Mouse (Mus musculus): Measurements from ENCODE around the gene Trpm8.

The Trpm8 gene

DNA sequence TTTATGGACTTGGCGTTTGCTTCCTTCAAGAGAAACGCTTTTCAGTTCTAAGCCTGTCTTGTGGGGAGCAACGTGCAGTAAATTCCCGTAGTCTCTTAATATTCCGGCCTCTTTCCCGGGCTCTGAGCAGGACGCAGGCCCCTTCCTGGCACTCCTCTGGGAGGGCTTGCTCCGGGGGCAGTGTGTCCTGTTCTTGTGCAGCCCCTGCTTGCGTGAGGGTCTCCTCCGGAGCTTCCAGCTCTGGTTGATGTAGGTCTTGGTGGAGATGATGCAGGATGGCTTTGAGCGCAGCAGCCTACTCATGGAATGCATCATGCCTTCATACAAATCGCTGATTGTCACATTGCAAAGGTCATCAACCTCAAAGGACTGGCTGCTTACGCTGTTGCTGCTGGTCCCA is 11.3 kb upstream of the Trpm8 start:
- no peak for DNase-seq

DNA sequence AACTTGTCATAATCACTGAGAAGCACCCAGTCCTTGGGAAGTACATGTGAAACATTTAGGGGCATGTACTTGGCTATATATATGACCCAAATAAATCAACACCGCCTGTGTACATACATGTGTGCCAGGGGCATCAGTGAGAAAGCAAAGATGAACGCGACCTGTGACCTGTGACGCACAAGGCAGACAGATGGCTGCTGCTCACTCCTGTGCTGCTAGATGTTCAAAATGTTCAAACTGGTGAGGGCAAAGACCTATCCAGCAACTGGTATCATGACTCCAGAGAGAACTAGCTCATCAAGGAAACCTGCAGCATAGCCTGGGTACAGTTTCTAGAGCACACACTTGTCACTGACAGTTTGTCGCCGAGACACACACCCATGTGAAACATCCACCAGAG is 10.0 kb upstream of the Trpm8 start:
- no peak for DNase-seq

DNA sequence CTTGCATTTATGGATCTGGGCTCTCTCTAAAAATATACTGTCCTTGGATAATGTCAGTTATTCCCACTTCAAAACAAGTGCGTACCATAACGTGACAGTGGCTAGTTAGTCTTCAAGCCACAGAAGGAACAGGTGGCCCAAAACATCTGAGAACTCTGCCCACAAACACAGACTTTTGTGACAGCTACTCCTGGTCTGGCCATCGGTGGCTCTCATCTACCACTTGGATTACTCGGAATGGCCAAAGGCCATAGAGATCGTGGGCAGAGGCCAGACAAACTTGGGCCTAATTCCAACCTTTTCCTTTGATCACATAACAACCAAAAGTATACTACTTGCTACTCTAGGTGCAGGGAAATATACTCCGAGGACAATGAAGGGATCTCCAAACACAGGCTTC is 9.4 kb upstream of the Trpm8 start:
- no peak for DNase-seq

DNA sequence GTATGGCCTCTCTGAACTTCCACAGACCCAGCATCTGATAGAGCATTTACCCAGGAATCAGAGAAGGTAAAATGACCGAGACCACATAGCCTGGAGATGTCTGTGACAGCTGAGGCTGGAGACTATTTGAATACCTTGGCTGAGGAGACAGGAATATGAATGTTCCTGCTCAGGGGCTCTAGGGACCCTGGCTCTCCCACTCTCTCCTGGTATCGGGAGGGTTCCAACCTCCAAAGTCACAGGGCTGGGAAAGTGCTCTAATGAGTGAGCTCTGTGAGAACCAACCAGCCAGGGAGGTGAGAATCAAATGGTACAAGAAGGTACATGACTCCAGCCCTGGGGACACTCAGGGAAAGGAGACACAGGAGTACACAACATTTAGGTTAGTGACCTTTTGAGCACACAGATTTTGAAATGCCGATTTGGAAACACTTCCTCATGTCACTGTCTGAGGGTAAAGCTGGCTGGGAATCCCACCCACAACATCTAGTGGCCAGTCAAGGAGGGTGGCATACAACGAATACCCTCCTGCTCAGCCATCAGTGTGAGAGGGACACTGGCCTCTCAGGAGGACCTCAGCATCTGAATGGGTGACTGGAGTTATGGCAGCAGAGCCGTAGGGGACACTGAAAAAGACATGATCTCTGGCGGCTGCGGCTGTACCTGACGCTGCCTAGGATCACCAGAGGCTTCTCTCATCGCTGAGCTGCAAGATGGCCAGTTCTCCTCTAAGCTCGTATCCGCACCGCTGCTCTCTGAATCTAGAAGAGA is 7.7 kb upstream of the Trpm8 start:
- no peak for DNase-seq

DNA sequence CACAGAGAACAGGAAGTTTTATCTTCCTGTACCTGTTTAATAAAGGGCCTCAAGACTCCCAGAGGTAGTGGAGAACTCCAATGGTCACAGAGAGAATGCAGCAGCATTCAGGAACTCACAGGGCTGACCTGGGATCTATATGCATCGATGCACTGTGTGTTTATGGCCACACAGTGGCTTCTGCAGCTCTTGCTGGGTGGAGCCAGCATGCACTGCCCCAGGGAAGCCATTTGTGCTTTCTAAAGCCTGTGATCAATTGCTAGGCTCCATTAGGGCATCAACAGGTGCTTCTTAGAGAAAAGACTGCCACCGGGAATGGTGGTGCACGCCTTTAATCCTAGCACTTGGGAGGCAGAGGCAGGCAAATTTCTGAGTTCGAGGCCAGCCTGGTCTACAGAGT is 4.6 kb upstream of the Trpm8 start:
- no peak for DNase-seq

DNA sequence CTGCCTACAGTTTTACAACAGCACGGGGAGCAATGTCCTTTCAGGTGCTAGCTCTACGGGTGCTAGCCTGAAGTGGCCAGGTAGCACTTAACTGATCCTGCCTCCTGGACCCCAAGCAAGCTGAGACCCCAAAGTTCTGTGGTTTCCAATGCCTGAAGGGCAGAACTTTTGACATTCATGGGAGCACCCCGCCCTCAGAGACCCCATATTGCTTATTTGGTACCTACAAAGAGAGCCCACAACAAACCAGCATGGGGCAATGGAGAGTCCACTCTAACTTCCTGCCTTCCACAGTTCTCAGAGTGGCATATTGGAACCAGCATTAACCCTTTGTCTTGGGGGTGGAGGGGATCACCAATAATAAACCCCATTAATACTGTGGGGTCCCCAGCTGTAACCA is 4.1 kb upstream of the Trpm8 start:
- no peak for DNase-seq

DNA sequence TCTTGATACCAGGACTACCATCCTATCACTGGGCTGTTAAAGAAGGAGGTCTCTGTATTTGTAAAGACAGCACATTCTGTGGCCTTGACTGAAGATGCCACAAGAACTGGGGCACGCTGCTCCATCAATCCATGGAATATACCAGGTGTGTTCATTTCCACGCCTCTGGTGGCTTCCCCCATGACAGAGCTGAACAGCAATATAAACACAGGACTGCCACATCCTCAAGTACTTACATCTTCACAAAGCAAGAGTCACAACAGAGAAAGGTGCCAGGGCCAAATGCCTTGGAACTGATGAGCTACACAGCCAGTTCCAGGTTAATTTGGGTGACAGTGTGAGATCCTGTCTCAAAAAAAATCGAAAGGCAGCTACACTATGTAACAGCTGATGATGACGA is 3.6 kb upstream of the Trpm8 start:
- no peak for DNase-seq

DNA sequence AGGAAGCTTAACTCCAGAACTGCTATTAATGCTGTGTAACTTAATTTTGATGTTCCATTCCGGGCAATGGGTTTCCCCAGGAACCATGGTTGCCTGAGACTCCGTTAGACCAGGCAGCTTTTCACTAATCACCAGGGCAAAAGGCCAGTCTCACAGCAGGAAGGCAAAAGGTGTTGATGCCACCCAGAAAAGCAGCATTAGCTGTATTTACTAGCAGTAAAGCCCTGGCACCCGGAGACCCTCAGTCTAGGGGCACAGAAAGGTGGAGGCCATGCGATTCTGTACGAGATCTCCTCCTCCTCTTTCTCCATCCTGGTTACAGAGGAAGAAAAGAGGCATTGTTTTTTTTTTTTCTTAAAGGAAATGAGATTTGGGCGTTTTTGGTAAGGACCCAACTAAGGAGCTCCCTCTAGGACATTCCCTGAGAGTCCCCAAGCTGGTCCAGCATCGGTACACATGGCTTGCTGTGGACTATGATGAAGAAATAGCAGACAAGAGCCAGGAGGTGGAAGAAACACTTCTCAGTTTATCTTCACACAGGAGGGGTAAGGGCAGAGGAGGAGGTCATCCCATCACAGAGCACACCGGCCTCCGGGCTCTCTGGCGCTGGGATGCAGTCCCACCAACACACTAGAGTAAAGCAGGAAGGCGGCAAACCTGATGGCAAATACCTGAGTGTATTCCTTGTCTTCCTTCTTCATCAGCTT is 2.9 kb upstream of the Trpm8 start:
- DNase-seq = peak in 1 of 2 experiments; percentile 5

DNA sequence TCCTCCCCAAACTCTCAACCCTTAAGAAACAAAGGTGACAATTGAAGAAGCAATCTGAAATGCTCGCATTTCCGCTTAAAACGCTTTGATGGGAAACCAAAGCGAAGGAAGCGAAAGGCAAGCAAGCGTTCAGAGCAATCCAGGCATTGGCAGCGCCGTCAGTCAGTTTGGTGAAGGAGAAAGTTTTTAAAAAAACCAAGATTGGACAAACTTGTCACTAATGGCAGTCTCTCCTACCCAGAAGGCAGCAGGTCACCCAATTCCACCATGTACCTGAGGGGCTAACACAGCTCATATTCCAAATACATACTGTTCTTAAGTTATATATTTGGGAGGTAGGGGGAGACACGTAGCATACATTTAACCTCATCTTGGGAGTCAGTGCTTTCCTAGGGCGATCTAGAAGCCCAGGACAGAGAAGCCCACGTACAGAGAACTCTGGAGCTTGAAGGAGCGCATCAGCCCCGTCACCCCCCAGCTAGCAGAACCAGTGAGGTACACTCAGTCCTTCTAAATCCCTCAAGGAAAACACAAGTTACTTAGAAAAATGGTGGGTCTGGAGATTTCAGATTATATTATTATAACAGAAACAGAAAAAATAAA is 2.3 kb upstream of the Trpm8 start:
- DNase-seq = no peak

DNA sequence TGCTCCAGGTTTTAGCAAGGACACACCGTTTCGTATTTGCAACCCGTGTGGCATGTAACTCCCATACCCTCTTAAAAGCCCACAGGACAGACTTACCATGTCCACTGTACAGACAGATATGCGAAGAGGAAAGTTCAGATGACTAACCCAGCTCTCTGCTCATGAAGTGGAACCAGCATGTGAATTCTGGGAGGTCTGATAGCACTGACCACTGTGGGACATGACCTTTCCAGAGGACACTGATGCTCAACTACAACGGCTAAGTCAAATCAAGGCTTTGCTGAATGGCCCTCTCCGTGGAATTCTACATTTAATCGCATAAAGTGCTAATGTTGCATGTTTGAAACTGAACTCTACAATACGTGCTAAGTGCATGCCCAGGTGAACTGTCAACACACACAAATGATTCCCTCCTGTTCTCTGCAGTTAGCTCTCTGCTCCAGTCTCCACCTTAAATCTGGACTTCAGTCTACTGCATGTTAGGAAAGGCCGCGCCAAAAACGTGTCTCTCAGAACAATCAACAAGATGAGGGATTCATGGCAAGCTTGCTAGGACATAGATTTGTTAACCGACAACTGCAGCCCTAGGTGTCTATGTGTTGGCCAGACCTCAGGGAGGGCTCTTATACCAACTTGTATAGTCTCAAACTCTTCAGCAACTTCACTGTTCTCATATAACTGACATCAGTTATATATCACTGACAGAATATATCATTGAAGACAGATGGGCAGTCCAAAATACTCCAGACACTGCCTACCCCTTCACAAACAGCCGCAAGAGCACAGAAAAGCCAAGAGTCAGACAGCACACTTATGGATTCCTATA is 1.6 kb upstream of the Trpm8 start:
- DNase-seq = peak in 1 of 2 experiments; percentile 10

DNA sequence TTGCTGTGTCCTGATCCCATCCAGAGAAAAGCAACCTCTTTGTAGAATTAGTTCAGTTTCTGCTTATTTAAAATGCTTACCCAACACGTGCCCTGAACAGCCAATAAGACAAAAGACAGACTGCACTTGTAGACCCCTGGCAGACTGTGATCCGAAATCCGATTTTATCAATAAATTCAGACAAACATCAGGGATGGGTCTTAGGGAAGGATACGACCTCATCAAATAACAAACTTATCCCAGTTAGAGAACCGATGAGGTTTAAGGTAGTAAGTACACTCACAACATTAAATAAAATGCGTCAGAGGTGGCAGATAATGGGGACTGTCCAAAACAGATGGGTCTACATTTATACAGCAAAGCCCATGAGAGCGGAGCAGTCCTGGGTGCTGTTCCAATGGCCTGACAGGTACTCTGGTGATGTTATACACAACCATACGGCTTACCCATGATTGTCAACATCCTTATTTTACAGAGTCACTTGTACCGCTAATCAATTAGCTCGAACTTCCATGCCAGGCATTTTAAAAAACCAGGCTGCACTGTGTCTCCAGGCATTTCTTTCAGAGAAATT is 850 bp upstream of the Trpm8 start:
- peak in 1 of 2 experiments; percentile 43 for DNase-seq

DNA sequence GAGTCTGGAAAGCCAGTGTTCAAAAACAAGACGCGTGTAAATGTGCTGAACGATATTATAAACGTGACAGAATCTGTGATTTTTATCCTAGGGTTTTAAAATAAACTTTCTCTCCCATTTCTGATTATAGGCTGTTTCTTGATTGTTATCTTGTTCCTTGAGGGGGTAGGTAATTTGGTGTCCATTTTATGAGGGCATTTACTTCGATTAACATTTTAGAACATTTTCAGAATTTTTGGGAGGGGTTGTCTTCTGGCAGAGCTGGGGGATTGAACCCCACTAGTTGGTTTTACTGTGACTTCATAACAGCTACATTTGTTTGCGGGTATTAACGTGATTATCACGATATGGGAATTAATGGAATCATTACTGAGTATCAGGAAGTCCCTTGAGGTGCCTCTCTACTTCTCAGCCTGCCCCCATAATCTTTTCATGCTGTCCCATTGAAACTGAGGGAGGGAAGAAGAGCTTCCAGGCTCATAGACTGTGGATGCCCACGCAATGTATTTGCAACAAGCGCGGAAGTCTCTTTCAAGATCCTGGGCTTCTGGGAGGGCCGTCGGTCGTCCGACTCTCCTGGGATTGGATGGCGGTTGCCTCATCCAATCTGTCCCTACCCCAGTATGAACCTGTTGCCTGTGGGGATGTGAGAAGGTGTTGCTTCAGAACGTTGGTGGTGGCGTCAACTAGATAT is 504 bp downstream of the Trpm8 start:
- DNase-seq = peak in 1 of 2 experiments; percentile 32

DNA sequence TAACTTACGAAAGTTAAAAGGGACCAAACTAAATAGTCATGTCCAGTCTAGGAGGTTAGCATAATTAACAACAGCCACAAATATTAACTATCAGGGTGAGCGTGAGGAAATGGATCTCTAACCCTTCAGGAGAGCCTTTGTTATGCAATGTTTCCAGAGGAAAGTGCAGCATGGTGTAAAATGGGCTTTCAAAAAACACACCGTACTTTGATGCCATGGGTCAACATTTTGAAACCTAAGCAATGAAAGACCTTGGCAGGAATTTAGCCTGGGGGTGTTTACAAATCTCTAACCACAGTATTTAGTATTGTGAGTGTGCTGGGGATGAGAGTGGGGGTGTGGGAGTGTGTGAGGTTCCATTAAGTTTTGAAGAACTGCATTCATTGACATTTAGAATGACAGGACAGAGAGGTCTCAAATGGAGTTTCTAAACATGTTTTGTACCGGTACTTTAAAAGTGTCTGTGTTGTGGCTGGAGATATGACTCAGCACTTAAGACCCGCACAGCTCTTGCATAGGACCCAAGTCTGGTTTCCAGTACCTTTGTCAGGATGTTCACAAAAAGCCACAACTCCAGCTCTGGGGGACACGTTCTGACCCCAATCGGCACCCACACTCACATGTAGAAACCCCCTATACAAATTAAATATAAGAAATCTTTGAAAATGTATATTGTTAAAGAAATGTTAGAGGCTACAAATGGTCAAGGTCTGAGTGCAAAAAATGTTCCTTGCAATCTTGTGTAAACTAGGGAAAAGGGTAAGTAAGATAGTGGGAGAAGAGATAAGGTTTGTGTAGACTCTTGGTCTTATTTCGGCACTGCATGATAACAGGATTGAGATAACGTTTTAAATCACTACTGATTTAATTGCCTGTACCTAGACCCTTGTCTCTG is 1.9 kb downstream of the Trpm8 start:
- peak; percentile 48 to 85 for DNase-seq

DNA sequence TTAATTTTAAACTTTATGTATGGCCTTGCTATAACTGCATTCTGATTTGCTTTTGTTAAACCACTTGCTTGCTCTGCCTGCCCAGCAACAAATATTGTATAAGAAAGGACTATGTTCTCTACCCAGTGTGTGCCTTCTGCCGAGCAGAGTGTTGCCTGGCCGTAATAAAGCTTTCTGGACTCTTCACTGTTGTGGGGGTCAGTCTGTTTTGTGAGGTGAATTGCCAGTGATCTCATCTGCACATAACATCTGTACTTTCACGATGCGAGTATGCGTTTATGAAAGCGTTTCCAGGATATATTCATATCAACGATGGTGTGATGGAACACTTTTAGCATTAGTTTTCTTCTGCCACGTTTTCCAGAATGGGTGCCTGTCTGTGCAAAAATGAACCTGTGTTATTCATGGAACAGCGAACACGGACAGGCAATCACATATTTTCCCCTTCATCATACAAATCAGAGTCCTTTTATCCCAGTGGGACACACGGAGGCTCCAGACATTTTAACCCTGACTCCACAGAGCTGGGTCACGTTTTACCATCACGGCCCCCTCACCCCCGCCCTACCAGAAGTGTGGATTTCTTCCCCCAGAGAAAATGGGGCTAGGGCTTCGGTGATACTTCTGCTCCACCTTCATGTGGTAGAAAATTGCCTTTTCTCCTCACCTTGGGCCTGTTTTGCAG is 2.7 kb downstream of the Trpm8 start:
- peak in 1 of 2 experiments; percentile 14 for DNase-seq

DNA sequence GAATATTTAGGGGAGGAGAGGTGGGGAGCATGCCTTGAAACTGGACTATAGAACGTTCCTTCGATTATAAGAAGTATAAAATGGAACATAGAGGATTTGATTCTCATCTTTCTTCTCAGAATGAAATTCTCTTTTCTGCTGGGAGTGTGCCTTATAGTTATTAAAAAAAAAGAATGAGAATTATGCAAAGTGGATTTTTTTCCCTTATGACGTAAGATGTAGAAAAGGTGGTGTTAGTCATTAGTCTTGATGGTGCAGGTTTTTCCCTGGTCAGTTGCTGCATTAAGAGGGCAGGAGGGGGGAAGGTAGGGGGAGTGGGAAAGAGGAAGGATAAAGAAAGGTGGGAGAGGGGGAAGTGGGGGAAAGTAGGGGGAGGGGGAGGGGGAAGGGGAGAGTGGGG is 4.8 kb downstream of the Trpm8 start:
- no peak for DNase-seq

DNA sequence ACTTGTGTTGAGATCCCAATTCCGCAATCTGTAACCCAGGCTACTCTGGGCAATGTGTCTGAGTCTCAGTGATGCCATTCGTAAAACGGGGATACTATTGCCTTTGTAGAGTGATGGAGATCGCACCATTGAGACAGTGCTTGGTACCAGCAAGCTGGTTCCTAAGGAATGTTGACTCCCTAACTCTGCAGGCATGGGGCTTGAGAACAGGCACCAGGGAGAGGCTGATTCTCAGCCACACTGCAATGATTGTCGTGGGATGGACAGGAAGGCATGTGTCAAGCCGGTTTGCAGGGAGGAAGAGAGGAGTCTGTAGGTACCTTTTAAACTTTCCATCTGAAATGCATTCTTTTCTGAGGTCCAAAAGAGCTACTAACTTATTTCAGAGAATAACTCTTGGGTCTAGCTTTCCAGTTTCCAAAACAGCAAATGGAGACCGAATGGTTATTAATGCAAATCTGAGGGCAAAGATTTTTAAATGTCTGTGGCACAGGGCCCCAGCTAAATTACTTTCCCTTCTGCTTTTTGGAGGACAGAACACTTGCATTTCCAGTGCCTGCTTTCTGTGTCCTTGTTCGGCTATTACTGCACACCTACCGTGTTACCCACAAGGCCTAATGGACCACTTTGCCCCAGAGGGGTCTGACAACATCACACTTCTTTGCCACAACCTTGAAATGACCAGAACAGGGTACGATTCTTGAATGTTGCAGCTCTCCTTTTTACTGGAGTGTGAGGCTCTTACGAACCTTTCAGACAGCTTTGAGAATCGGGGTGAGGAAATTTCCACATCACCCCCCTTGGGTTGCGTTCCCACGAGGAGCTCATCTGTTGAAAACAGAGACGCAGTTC is 6.1 kb downstream of the Trpm8 start:
- DNase-seq = no peak

DNA sequence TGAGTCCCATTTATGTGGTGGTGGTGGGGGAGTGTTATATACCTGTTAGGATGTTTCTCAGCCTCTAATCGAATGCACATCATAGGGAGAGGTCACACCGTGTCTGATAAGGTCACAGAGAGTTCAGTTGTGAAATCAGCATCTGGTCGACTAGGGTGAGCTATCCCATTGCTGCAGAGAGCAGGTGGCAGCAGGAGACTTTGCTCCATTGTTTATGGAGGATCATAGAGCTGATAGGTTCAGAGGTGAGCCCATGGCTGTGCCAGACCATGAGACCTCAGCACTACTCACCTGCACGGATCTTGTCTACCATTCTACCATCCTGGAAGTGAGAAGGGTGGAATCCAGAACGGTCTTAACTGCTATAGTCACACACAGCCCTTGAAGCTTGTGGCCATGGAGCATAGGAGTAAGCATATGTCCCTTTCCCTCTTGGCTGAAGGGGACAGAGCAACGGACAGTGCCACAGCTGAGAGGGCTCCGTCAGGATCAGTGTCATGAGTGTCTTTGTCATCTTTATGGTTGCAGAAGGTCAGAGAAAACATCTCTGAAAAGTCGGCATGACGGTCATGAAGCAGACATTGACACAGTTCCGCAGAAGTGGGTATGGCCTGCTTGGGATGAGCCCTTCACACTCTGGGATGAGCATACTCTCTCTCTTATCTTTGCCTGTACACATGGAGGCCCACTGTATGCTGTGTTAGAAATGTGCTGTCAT is 6.9 kb downstream of the Trpm8 start:
- no peak for DNase-seq

DNA sequence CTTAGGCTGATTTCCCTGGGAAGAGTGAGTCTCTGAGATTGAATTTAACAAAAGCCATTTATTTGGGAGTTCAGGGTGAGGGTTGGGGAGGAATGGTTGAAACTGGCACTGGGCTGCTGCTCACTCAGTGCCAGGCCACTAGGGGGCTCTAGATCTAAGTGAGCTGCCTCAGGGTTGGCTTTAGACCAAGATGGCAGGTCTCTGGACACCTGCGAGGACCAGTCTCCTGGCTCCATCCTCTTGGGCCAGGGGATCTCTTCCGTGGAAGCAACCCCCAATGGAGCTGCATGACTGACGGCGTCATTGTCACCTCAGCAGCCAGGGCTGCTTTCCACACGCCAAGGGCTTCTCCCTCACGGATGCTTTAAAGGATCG is 7.5 kb downstream of the Trpm8 start:
- peak in 1 of 2 experiments; percentile 71 for DNase-seq

DNA sequence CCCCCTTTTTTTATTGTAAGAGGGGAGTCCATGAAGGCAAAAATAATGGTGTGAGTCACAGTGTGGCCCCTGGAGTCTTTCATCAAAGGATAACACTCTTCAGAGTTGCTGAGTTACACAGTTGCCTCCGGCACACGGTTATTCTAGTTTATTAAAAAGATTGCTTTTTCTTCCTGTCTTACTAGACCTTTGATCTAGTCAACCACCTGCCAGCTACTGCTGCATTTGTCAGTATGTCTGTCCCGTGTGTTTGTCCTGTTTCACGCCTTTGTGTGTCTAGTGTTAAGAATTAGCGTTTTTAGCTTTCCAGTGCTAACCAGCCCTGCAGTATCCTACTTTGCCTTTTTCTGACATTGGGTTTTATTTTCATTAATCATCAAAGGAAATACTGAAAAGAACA is 8.2 kb downstream of the Trpm8 start:
- no peak for DNase-seq
